Mouse (Mus musculus): ENCODE results near the gene Zfp423.
A peak's percentile ranks its signal among the peaks of the same experiment; 100 is the strongest.

The Zfp423 gene

DNA sequence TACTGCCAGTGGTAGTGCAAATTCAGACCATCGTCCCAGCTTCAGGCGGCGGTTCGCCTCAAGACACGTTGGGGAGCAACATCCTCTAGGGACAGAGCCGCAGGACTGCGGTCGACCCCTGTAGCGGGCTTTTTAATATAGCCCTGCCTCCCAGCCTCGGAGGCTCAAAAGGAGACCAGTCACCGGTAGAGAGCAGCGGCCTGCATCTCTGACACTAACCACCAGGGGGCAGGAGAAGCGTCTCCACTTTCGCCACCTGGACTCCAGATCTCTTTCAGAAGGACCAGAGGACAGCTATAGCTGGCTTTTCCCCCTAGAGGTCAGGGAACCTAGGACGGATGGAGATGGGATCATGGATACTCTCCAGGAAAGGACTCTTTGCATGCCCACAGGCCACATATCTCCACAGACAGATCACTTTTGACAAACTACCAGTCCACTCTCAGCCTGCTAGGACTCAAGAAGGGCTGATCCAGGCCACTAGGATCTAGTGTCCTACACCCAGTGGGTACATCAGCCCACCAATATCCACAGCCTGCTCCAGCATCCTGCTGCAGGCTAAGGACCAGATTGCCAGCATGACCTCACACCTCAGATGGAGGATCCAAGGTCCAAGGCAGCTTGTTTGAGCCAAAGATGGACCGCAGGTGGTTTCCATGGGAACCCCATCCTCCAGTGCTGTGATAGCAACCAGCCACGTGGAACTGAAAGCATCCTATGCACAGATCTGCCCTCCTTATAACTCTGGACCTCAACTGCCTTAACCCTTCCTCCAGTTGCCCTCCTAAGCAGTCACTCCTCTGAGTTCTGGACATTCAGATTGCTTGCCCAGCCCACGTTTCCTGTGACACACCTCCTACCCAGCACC lies 295.8 kb downstream of the Zfp423 start:
- DNase-seq (ENCODE audit: low spot score): peak; percentile 75

DNA sequence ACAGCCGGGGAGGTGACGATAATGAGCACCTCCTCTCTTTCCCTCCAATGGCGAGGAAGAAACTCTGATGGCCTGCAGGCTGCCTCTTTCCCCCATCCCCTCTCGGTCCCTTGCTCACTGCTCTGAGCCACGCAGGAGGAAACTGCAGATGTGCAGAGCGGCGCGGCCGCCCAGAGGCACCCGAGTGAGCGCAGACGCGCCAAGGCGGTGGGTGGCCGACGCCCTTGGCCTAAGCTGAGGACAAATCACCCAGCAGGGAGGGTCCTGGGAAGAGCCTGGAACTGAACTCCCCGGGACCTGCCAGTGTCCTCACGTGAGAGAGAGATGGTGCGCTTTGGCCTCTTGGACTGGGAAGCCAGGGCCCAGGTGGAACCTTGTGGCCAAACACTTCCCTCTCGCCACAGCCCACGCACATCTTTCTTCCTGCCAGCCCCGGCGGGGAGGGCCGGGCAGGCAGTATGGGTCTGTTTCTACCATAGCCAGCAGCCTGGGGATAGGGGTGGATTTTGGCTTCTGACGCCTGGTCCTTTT lies 296.5 kb downstream of the Zfp423 start:
- no peak for DNase-seq (ENCODE audit: low spot score)

DNA sequence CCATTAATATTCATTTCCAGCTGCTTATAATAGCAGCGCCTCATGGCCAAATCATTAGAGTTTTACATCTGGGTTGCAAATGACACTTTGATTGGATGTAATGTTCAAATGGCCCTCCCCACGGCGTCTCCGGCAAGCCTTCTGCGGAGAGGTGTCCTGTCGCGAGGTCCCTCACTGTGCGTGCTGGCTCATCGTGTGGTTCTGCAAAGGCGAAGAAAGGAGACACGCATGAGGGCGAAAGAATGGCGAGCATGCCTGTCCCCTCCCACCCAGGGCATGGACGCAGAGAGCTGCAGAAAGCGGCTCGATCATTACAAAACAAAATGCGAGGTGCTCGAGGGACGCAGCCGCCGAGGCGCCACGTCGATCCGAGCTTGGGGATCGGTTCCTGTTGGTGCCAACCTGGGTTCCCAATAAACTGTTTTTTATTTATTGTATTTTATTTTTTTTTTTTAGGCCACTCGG lies 297.1 kb downstream of the Zfp423 start:
- DNase-seq (ENCODE audit: low spot score): no peak

DNA sequence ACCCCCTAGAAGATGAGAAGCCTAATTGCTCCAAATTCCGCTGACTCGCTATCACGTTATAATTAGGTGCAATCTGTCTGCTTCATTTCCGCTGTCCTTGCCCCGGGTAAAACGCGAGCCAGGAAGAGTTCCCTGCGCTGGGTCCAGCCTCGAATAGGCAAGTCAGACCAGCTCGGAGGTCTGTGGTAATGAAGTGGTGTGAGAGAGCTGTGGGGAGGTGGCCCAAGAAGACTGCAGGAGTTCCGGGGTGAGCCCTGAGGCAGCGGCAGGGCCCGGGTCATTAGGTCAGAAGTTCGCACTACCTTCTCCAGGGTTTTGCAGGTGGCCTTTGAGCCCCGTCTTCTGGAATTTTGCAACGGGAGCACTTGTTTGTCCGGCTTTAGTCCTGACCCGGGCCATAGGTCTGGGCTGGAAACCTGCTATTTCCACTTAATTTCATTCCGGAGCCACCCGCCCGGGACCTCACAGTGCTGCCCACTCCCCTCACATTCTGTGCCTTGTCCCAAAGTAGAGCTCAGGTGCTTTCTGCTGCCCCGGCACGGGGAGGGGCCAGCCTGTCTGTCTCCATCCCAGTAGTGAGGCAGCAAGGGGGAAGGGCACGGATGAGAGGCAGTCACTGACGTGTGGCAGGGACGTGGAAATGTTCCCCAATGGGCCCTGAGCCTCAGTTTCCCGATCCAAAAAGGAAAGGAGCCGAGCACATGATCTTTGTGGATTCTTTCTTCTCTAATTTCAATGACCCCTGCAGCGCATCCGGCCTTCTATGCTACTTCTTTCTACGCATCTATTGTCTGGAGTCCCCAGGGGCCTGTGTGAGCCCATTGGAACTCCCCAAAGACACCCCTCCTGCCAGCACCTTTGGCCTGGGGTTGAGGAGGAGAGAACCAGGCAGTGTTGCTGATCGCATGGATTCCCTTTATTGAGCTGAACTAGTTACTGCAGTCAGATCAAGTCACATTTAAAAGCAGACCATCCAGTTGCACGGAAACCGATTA lies 298.2 kb downstream of the Zfp423 start:
- DNase-seq (ENCODE audit: low spot score): no peak

DNA sequence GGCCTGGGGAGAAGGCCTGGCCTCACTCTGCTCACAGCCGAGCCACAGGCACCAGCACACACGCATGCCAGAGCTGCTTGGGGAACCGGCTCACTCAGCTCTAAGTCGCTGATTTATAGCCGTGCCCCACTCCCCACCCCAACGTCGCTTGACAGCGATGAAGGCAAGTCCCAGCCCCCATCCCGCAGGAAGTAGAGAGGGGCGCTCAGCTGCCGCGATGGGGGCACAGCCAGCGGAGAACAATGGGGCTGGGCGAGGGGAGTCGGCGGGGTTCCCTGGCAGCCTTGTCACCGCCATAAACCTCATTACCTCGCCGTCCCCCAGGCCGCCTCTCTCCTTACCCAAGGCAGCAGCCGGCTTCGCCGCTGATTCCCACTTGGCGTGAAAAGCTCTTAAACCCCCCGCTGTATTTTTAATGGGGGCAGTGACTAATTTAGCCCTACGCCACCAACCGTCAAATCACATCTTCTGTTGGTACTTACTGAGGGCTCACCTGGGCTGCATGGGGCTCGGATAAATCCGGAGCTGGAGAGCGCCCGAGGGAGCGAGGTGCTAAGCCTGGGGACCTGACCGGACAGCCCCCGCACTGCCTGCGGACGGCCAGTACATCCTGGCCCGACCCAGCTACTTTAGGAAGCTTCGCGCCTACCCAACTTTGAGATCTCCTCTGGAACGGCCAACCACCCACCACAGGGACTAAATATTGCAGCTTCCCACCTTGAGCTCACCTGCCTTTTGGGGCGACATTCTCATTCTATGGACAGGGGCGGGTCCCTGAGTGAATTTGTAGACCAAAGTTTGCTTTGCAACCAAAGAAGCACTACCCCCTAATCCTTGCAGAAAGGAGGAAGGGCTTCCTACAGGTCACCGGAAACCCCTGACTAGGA lies 299.1 kb downstream of the Zfp423 start:
- no peak for DNase-seq (ENCODE audit: low spot score)

DNA sequence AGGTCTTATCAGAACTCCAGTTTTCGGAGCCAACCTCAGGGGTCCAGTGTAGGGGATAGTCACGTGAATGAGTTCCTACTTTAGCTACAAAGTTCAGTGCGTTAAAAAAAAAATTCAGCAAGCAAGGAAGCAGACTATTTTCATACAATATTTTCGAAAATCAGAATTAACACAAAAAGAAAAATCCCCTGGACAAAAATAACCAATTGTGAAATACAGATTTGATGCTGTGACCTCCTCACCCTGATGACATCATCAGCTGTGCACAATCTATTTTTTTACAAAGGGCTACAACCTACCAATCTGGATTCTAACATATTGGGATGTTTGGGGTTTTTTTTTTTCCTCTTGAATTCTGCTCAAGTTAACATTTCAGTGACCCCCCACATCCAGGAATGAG lies 301.9 kb downstream of the Zfp423 start:
- DNase-seq (ENCODE audit: low spot score): no peak

DNA sequence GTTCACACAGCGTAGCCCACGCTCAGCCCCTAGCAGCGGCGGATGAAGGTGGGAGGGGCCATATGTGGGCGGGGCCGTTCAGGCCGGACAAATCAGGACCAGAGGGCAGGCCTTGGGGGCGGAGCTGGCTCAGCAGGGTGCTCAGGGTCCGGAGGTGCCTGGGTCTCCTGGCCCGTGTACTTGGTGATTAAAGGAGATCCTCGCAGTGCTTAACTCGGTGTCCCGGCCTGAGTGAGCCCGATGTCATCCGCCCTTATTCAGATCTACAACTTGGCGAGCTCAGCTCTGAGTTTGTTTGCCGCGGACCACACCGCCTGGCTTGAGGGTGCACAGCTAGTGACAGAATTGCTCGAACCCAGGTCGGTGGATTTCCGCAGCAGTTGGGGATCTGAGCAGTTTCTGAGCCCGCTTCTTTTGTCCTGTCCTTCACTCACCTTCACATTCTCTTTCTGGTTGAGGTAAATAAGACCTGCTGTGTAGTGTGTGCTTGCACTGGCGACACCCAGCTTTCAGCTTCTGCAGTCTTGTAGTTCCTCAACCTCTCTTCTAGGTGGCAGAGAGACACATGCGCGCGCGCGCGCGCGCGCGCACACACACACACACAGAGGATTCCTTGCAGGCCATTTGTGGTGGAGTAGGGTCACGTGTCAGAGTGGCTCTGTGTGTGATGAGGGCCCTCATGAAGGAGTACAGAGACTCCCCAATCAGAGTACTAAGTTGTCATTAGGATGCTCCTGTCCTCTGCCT lies 302.7 kb downstream of the Zfp423 start:
- DNase-seq (ENCODE audit: low spot score): no peak

DNA sequence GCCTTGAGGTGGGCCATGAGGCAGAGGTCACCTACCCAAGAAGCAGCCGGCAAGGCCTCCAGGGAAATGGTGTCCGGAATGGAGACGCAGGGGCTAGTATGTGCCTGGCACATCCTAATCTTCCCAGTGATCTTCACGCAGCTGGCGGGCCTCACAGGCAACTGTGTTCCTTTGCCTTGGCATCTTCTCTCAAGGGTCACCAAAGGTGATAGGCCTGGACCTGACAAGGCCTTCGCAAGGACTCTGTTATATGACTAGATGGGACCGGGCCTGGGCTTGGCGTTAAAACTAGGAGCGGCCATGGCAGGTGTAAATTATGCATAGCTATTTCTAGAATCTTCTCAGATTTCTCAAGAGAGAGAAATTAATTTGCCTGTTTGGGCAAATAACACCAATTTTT lies 303.4 kb downstream of the Zfp423 start:
- DNase-seq (ENCODE audit: low spot score): no peak

DNA sequence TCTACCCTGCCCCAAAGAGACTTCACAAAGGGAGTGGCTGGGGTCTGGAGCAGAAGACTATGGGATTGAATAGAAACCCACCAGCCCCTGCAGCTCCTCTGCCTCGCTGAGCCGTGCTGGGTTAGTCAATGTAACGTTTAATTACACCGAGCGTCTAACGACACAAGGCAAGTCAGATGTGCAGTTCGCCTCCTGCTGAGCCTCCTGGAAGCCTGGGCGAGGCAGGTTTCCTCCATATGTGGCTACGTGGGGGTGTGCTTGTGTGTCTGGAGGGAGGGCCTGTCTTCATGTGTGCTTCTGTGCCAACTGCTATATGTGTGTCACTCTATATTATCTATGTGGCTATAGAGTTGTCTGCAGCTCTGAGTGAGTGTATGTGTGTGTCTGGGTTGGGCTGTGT lies 311.6 kb downstream of the Zfp423 start:
- DNase-seq (ENCODE audit: low spot score): no peak

DNA sequence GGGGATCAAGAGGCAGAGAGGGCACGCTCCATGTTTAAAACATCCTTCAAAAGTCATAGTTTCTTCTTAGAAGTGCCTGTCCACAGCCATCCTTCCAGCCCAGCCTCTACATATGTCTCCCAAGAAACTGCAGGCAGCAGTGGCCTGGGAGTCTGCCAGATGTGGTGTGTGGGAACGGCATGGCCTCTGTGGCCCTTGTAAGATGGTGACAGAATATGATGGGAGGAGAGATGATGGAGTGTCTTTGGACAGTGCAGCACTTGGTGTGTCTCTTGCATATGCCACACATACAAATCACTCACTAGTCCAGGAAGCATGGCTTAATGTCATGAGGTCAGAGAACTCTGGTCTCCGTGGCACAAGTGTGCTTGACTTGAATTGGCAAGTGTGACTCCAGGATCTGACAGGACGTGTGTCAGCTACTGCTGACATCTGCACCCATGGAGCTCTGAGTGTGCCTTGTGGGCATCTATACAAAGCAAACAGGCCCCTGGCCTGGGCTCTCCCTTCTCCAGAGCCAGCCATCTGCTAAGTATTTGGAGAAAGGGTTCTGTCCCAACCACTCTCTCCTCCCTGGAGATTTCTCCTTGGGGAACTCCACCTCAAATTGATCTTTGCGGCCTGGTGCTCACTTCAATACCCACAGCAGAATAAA lies 313.4 kb downstream of the Zfp423 start:
- DNase-seq (ENCODE audit: low spot score): no peak

DNA sequence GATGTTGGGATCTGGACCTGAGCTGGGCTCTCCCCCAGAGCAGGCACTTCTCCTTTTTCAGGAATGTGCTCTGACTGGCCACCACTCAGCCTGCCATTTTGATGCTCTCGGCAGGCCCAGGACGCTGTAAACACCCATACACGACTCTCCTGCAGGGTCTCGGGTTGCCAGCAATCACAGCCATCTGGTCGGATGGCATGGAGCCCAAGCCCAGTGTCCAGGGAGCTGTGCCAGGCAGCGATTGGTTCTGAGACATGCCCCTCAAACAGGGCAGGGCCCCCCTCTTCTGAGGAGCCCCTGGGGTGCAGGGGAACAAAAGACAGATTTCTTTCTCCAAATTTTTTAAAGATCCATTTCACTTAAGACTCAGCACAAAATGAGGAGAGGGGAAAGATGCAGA lies 314.0 kb downstream of the Zfp423 start:
- DNase-seq (ENCODE audit: low spot score): peak; percentile 47

DNA sequence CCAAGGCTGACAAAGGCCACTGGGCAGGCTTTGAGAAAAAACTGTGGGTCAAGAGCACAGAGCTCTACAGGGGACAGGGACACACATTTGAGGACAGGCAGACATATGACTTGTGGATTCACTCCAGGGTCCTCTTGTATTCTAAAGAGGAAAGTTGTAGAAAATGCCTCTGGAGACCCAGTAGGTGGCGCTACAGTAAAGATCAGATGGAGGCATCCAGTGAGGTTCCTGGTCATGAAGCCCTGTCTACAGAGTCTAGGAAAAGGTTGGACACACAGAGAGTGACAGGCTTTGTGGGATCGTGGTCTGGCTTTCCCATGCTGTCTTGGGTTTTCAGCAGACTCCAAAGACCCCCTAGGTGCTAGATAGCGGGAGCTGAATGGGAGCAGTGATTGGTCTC lies 318.5 kb downstream of the Zfp423 start:
- DNase-seq (ENCODE audit: low spot score): peak; percentile 46

DNA sequence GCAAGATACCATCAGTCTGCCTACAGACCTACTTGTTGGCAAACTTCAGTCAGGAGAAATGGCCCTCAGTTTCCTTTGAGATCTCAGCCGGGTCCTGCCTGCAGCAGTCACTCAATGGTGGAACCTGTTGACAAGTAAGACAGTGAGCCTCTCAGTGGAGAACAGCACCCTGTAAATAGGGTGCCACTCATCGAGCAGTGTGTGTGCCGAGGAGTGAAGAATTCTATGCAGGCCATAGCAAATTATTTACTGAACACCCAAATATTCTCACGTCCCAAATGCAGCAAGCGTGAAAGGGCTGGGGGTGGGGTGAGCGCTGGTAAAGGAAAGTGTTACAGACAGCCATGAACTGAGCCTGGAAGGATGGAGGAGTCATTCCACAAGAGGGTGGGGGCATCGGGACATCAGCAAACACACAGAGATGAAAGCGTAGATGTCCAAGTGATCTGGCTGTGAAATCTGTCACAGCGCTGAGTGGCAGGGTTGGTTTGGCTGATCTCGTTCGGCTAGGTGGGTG lies 323.1 kb downstream of the Zfp423 start:
- no peak for DNase-seq (ENCODE audit: low spot score)

DNA sequence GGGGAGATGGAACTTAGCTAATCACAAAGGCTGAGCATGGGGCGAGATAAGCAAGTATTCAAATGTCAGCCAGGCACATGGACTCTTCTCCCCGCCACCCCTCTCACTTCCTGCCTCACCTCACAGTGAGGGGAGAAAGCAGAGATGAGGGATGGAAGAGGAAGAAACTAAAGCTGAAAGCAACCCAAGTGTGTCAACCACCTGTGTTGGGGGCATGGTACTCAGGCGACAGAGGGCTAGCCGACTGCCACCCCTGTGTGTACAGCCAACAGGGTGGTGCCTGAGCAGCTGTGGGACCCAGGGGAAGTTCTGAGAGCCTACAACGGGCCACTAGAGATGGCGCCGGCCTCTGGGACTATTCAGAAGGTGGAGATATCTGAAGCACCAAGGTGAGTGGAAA lies 327.6 kb downstream of the Zfp423 start:
- no peak for DNase-seq (ENCODE audit: low spot score)

DNA sequence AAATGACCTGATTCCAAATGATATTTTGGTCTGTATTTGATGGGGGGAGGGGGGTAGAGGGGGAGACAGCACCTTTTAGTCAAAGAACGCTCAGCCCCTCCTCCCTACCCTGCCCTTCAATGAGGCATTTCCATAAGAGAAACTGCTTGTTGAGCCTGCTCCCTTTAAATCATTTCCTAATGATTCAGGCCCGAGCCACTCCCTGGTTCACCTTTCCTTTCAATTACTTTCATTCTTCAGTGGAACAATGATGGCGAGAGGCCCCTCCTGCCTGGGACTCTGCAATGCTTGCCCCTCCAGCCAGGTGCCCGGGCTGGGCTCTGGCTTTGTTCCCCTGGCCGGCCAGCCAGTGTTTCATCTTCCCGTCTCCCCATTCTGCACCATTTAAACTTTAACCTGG lies 329.7 kb downstream of the Zfp423 start:
- DNase-seq (ENCODE audit: low spot score): no peak

DNA sequence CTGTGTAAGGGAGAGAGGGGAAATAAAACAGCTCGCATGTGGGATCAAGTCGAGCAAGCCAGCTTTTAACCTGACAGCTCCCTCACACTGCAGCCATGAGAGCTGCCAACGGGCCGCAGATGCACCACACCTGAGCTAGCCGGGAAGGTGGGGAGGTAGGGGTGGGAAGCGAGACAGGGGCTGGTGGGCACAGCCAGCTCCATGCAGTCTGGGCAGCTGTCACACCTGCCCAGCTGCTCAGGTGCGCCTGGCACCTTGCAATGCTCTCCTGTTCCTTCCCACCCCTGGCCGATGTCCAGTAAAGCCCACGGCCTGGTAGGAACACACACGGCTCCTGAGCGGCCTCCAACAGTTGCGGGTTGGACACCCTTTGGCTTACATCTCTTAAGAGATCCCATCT lies 338.2 kb downstream of the Zfp423 start:
- no peak for DNase-seq (ENCODE audit: low spot score)

DNA sequence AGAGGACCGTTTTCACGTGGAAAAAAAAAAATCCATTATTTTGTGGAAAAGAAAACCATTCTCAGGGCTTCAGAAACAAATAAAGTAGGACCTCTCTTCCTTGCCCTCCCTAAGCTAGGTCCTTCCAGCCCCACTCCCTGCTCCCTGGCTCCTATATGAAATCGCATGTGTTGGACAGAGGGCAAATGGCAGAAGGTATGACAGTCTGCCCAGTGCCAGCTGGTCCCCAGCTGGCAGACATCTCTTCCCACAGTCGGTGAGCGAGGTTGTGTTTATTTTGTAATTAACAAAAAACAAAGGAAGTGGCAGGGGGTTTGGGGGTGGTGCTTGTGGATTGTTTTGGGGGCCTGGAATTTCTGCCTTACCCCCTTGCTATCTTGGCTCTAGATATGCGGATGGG lies 339.2 kb downstream of the Zfp423 start:
- no peak for DNase-seq (ENCODE audit: low spot score)

DNA sequence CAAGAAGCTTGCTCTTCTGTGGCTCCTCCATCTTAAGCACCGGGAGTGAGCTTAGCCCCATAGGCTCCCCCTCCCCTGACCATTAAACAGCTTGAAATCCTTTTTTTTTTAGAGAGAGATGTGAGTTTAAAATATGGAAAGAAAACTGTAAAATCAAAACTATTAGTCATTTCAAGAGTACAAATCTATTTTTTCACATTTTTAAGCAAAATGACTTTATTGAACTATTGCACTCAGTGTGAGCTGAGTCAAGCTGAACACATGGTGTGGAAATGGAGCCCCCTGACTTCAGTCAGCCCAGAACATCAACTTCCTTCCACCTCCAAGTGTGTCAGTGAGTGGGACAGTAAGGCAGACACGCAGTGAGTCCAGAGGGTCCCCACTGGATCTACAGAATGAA lies 339.9 kb downstream of the Zfp423 start:
- no peak for DNase-seq (ENCODE audit: low spot score)

DNA sequence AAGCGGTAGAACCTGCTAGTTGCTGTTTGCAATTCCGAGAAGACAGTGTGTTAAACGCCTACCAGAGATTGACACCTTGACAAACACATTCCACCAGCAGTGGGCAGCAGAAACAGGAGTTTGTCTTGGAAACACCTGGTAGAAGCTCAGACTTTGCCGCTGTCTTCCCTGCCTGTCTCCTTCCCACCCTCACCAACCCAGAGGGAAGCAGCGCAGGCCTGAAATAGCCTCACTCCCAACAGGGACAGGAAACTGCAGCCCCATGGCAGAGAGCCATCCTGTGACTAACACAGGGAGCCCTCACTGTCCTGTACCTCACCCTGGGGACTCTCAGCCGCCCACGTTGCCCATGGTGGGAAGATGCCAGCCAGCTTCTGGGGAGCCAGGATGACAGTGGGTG lies 340.3 kb downstream of the Zfp423 start:
- DNase-seq (ENCODE audit: low spot score): no peak

DNA sequence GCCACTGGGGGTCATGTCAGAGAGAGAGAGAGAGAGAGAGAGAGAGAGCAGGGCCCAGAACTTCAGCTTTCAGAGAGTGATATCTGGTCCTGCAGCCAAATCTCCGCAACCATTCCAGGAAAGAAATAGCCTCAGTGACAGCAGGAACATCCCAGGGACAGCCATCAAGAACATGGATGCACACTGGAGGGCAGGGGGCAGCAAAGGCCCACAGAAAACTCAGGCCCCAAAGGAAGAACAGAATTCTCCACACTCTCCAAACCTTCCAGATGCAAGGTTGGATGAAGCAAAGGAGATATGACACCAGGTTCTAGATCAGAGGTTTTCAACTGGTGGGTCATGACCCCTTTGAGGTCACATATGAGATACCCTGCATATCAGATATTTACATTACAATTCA lies 345.7 kb downstream of the Zfp423 start:
- DNase-seq (ENCODE audit: low spot score): no peak

Measured in MN1 (cell line).